Mouse (Mus musculus) urinary bladder, postnatal 14 days (tissue): Measurements from ENCODE around the gene A930009A15Rik.

Experiments used
- DNase-seq: peaks from one replicate; pipeline ENCODE4 v3.0.0; 2021; ENCODE audit warnings: low spot score

Gene A930009A15Rik

GRCm38 (mm10) chr10:115569712-115570491, at the start of gene A930009A15Rik:
A930009A15Rik (plus strand) TSS chr10:115569986.
- no peak for DNase-seq

DNA sequence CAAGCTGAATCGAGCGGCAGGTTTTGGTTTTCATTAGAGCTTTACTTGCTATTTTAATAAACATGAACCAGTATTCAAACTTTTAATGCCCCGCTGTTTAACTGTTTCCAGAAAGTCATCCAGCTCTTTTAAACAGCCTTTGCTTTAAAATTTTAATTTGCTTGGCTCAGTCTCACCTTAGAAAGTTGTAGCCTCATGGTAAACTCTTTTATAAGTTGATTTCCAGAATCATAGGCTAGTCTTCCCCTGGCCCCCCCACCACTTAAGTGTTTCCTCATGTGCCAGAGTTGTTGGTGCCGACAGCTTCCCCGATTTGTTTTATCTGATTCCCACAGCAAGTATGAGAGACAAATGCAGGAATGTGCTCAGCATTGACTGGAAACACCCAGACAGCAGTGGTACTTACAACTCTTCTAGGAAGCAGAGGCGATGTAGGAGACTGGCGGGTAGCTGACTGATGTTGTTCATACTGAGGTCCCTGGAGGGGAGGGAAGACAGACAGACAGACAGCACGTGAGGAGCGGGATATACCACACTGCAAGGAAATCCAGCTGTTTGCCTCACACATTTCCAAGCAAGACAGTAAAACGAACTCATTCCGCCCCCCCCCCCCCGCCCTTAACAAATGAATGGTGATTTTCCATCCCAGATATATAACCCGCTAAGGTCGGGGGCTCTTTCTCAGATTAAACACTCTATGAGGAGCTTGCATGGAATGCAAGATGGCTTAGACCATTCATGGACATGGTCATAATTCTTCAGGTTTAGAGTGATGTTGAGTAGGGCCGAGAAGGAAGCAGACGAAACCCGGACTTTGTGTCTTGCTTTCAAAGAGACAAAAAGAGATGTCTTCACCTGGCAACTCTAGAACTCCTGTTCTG, 49.3 kb upstream of the A930009A15Rik start:
- no peak for DNase-seq

- DNase-seq, result no peak
Measured at GRCm38 (mm10) chr10:115521081-115521451, 48.7 kb upstream of the A930009A15Rik start.

- DNase-seq, result no peak
Measured at GRCm38 (mm10) chr10:115528892-115529291, 40.9 kb upstream of the A930009A15Rik start.

DNA sequence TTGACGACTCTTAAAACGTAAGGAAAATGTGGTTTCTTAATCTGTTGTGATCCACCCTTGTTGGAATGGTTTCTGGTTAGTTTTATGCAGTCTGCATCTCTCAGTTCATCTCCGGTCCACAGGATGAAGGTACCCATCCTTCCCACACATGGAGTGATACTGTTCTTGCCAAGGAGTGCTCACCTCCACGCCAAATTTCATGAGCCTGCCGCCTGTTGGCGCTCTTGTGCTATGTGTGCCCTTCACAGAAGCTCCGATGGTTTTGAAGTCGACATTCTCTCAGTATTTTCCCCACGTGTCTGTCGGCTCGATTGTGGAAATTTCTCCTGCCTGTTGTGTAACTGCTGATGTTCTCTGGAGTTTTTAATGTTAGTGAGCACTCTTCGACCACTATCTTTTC, 40.0 kb upstream of the A930009A15Rik start:
- DNase-seq, result no peak

GRCm38 (mm10) chr10:115530746-115531145, 39.0 kb upstream of the A930009A15Rik start:
- no peak for DNase-seq

DNA sequence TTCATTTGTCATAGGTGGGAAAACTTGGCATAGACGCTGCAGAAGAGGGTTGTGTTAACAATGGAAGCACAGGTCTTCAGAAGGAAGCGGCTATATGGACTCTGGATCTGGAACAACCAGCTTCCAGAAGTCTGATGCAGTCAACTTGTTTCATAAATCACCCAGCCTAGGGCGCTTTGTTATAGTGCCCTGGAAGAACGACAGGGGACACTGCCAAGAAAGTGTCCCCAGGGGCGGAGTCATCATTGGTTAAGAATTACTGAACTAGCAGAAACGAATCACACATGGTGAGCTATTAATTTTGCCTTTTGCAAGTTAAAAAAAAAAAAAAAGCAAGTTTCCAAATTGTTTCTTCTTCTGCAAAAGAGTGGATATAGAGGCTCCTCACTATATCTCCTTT, 26.9 kb upstream of the A930009A15Rik start:
- no peak for DNase-seq

GRCm38 (mm10) chr10:115550253-115550652, 19.5 kb upstream of the A930009A15Rik start:
- DNase-seq, result no peak

DNA sequence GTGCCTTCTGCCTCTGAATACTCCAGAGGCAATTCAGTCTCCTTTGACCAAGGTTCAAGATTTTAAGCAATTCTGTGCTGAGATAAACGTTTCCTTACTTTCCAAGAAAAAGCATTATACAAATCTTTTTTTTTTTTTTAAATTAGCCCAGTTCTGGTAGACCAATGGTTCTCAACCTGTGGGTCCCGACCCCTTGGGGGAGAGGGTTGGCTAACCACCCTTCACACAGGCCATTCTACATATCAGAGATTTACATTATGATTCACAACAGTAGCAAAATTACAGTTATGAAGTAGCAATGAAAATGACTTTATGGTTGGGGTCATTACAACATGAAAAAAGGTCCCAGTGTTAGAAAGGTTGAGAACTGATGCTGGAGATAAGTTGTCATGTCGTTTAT, 18.7 kb upstream of the A930009A15Rik start:
- no peak for DNase-seq

DNA sequence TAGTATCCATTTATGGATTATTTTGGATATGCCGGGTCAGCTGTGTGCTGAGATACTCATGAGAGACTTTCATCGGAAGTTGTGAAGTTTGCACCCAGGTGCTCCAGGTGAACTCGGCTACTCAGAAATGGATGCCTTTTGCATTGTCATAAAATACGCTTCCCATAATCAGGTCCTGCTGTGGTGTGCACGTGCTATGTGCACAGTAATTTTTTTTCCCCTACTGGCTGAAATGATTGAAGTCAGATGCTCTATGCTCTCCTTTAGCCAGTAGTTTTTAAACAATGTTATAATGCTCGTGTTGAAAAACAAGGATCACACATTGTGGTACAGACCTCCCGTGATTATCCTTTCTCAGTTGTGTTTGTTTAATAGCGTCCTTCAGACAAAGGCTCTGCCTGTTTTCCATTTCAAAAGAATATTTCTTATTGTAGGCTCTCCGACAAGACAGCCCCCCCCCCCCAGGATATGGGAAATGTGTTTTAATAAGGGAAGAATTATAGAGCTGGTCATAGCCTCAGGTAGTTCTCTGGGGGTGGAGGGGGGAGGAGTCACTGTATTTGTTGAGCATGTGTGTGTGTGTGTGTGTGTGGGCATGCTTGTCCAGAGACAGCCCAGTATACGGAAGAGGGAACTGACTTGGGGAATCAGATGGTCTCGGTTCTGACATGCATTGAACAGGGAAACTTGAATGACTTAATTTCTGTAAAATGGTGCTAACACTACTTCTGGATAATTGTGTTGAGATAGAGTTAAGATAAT, 16.3 kb upstream of the A930009A15Rik start:
- no peak for DNase-seq

- no peak for DNase-seq
Measured at GRCm38 (mm10) chr10:115555191-115555765, 14.5 kb upstream of the A930009A15Rik start.

DNA sequence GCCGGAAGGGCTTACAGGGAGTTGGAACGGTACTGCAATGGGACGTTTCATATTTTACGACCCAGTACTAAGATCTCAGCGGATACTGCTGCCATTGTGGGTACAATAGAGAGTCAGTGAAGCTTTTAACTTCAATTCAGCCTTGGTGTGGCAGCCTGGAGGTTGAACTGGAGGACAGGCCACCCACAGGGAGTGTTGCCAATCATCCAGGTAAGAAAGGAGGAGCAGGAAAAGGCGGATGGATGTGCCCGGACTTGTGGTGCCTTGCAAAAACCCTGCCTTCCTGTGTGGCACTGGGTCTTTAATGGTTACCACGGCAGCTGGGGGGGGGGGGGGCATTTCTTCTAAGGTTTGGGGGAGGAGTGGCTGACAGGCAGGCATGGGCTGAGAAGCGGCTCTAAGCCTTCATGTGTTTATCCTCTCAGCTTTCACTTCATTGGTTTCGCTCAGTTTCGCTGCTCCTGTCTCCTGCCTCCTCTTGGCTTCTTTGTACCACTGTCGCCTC, 13.0 kb upstream of the A930009A15Rik start:
- peak; percentile 14 for DNase-seq

- DNase-seq, result no peak
Measured at GRCm38 (mm10) chr10:115561136-115561880, 8.5 kb upstream of the A930009A15Rik start.

GRCm38 (mm10) chr10:115562911-115563686, 6.7 kb upstream of the A930009A15Rik start:
- no peak for DNase-seq

- no peak for DNase-seq
Measured at GRCm38 (mm10) chr10:115563961-115564360, 5.8 kb upstream of the A930009A15Rik start.

DNA sequence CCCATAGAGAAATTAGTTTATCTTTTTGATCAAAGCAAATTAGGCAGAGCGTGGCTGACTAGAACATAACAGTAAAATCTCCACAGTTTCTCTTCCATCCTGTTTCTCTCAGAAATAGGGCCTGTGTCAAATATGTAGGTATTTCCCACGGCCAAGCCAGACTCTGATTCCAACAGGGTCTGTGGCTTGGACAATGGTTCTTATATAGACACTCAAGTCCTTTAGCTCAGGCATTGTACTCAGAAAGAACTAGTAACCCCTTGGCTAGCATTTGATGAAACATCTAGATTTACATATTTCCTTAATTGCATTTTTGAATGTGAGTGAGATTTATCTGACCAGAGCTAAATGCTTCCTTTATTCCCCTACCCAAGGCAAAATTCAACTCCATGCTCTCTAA, 791 bp downstream of the A930009A15Rik start:
- DNase-seq, result no peak

- no peak for DNase-seq
Measured at GRCm38 (mm10) chr10:115571317-115571716, 1.5 kb downstream of the A930009A15Rik start.

- DNase-seq, result no peak
Measured at GRCm38 (mm10) chr10:115571734-115572440, 2.1 kb downstream of the A930009A15Rik start.

GRCm38 (mm10) chr10:115579076-115579475, 9.3 kb downstream of the A930009A15Rik start:
- DNase-seq, result no peak

- no peak for DNase-seq
Measured at GRCm38 (mm10) chr10:115579494-115579893, 9.7 kb downstream of the A930009A15Rik start.
